Mouse (Mus musculus): ENCODE data around the gene Arhgap18. TPM values are rescaled to one million over a fixed set of nuclear protein-coding genes. Genes with fewer than 3 reads are reported as not detected.

Arhgap18 gene
- total RNA-seq (2021) = 10 to 100 TPM; 38.5 to 40.9 TPM
- long read RNA-seq, experiment 1, transcript Arhgap18-201 (15 exons, 3,651 nt) = major isoform, 29 of 36 reads
- long read RNA-seq, experiment 1, partial matches to known transcripts = 3 of 36 reads
- long read RNA-seq, experiment 1, other reads (novel, unspliced or antisense) = 4 of 36 reads
- long read RNA-seq, experiment 2, transcript Arhgap18-201 (15 exons, 3,651 nt) = major isoform, 17 of 25 reads
- long read RNA-seq, experiment 2, partial matches to known transcripts = 1 of 25 reads
- long read RNA-seq, experiment 2, other reads (novel, unspliced or antisense) = 7 of 25 reads

DNA sequence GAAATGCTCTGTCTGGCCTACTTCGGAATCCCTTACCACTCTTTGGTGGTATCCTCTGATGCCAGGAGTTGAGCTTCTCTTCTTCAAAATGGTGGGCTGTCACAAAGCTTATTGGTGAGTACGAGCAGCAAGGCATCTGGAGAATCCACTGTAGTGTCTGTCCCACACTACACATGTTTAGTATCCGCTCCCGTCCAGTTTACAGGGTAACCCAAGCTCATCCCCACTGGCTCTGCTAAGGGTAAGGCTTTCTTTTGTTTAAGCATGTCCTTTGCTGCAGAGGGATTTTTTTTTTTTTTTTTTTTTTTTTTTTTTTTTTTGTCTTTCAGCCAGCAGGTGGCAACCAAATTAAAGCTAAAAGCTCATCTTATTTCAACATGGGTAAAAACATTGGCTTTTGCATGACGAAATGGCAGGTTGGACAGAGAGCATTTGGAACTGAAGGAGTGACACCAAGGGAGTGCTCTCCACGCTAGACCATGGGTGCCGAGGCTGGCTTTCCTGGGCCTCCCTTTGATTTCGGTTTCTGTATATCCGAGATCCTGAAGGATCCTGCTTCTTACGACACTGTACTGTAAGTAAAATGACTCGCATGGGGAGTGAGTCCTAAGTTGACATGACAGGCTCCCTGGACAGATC lies at the start of gene Arhgap18:
Gene Arhgap18 (plus strand): TSS at position 493 of the 639 bp plus-strand sequence.
- DNase-seq (ENCODE audit: low spot score in 2 of 2) = no peak

GRCm38 (mm10) chr10:26710458-26711011 lies 42.7 kb upstream of the Arhgap18 start:
- DNase-seq (ENCODE audit: low spot score in 2 of 2) = no peak

DNA sequence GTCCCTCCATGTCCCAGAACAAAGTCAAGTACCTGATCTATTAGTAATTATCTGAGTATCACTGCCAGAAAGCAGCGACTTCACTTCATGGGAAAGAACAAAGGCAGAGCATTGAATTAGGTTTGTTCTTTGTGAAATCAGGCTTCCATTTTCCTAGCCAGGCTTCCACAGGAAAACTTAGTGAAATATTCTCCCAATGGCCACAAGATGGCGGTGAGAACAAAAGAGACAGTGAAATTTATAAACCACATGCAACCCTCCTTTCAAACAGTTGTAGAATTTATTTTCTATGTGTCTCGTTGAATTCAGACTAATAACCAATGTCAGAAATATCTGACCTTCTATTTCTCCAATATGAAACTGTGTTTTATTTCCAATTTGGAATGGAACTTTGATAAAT lies 42.2 kb upstream of the Arhgap18 start:
- peak in 1 of 2 experiments; percentile 15 for DNase-seq (ENCODE audit: low spot score in 2 of 2)

DNA sequence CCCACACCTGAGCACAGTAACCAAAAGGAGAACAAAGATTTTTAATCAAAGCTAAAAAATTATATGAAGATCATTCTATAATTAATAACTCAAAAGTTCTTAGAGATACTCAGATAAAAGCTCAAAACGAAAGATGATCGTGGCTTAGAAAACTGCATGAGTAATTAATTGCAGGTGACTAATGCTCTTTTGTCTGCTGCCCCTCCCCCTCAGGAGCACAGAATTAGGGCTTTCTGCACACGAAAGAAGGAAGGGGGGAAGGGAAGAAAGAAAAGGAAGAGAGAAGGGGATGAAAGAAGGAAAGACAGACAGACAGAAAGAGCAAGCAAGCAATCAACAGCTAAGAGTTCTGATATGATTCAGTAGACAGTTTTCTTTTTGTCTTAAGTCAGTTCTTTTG lies 39.2 kb upstream of the Arhgap18 start:
- DNase-seq (ENCODE audit: low spot score in 2 of 2) = no peak

GRCm38 (mm10) chr10:26724704-26725103 lies 28.5 kb upstream of the Arhgap18 start:
- no peak for DNase-seq (ENCODE audit: low spot score in 2 of 2)

DNA sequence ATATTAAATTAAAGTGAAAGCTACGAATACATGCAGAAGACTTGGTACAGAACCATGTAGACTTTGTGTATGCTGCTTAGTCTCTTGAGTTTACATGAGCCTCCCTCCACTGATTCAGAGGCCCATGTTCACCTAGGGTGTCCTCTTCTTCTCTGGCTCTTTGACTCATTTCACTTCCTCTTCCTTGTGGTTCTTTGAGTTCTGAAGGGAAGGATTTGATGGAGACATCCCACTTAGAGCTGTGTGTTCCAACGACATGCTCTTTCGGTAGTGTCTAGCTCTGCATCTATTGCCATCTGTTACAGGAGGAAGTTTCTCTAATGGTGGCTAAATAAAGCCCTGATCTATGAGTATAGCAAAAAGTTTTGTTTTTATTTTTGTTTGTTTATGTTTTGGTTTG lies 28.0 kb upstream of the Arhgap18 start:
- no peak for DNase-seq (ENCODE audit: low spot score in 2 of 2)

- no peak for DNase-seq (ENCODE audit: low spot score in 2 of 2)
Measured at GRCm38 (mm10) chr10:26750827-26751226, 2.4 kb upstream of the Arhgap18 start.

DNA sequence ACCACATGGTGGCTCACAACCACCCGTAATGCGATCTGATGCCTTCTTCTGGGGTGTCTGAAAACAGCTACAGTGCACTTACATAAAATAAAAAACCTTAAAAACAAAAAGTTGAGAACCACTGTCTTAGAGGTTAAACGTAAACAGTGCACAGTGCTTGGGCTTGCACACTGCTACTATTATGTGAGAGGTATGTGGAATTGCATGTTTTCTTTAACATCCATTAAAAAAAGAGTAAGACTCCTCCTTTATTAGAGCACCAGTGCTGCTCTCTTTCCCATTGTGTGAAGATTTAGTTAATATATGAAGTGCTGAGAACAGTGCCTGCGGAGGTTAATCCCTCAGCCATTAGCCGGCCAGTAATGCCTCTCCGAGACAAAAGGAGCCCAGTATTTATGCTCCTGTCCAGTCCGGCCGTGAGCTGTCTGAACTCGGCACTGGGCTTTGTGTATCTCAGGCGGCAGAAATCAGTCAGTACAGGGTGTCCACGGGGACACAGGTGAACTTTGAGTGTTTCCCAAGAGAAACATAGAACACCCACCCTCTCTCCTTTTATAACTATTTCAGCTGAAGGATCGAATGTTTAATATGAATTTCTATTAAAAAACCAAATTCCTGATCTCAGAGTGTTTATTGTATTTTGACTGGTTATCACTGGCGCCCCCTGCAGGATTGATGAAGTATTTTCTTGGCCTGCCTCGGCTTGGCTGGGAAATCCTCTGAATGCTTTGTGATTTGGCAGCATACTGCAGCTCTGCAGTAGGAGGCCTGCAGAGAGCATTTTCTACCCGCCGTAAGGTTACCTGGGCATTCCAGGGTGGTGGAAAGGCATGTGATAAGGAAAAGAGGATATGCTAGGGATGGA lies 925 bp upstream of the Arhgap18 start:
- DNase-seq (ENCODE audit: low spot score in 2 of 2) = peak in 1 of 2 experiments; percentile 42

DNA sequence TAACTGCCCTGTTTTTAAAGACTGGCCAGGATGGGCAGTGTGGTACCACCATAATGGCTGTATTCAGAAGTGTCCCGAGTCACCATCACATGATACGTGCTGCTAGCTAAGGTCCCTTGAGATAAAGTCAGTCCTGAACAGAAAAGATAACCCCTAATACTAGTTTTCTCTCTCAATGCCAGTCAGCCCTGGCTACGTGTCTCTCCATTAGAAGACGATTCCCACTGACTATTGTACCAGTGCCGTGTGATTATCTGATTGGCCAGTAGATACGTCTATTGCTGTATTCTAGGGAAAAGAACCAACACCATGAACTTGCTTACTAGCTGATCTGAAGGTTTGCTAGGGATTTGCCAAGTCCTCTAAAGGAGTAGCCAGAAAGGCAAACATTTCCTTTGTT lies 785 bp downstream of the Arhgap18 start:
- no peak for DNase-seq (ENCODE audit: low spot score in 2 of 2)

GRCm38 (mm10) chr10:26757231-26757630 lies 4.0 kb downstream of the Arhgap18 start:
- no peak for DNase-seq (ENCODE audit: low spot score in 2 of 2)

- no peak for DNase-seq (ENCODE audit: low spot score in 2 of 2)
Measured at GRCm38 (mm10) chr10:26759469-26759868, 6.2 kb downstream of the Arhgap18 start.

- no peak for DNase-seq (ENCODE audit: low spot score in 2 of 2)
Measured at GRCm38 (mm10) chr10:26761103-26761502, 7.9 kb downstream of the Arhgap18 start.

DNA sequence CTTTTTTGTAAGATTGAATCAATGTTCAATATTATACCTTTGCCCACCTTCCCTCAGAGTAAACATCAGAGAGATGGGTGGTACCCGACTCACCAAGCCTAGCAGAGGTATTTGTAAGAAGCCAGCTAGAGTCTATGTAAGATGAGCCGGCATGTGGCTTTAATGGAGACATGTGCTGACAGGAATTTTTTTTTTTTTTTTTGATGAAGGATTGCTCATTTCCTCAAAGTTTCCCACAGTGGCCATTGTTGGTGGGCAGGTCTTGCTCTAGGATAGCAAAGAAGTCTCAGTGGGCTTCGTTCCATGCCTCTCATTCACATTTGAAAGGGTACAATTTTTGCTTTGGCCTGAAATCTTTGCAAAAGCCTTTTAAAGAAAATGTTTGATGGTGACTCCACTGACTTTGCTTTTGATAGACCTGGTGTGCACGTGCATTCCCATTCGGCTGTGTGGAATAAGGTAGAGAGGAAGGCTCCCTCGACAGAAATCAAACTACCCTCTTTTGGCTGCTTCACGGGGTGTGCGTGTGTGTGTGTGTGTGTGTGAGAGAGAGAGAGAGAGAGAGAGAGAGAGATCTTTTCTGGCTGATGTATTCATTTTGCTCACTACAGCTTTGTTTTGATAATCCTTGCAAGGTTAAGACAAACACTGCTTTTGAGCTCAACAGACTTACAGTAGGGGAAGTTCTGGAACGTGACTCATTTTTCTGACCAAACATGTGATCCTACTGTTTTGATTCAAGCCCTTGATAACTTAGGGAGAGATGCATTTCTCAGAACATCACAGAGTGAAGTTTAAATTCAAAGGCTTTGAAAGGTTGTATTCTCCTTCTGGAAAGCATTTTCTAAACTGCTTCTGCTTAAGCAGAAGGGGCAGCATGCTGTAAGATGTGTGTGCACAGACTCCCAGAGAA lies 9.0 kb downstream of the Arhgap18 start:
- no peak for DNase-seq (ENCODE audit: low spot score in 2 of 2)

DNA sequence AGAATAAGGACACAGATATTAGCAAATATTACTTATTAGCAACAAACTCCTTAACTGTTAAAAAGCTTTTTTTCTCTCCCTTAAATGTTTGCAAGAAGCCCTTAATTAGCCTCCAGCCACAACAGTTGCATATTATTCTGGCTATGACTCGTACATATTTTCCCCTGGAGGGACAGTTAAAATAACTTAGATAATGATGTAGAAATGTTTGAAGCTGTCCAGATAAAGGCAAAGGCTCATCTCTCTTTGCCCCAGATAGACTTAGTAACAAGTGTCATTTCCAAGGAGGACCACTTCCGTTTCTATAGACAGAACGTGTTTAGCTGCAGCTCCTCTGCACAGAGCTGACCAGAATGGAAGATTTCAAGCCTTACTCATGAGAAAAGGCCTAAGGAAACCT lies 14.0 kb downstream of the Arhgap18 start:
- no peak for DNase-seq (ENCODE audit: low spot score in 2 of 2)

- no peak for DNase-seq (ENCODE audit: low spot score in 2 of 2)
Measured at GRCm38 (mm10) chr10:26768943-26769342, 15.7 kb downstream of the Arhgap18 start.

GRCm38 (mm10) chr10:26770035-26770434 lies 16.8 kb downstream of the Arhgap18 start:
- DNase-seq (ENCODE audit: low spot score in 2 of 2) = no peak

DNA sequence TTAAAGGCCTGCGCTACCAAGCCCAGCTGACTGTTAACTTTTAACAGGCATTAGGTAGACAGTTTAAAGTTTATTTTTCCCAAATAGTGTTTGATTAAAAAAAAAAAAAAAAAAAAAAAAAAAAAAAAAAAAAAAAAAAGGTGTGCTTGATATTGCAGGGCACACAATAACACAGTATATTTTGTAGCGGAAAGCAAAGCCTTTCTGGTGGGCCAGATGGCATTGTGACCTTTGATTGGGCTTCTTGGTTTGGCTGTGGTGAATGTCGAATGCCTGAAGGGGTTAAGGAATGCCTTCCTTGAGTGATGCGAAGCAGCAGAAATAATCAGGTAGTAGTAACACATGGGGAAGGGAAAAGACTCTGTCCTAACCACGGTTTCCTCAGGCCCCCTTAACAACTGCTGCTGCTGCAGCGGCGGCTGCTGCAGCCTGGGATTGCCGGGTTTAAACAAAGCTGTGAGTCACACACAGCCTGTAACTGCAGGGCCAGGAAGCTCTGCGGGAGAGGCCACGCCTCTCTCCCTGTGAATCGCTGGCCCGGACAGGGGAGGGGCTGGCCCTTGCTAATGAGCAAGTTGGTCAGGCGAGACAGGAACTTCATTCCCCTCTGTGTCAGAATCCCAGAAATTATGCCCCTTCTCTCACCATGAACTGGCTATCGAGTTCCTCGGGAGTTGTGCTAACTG lies 18.9 kb downstream of the Arhgap18 start:
- DNase-seq (ENCODE audit: low spot score in 2 of 2) = peak; percentile 46 to 79

DNA sequence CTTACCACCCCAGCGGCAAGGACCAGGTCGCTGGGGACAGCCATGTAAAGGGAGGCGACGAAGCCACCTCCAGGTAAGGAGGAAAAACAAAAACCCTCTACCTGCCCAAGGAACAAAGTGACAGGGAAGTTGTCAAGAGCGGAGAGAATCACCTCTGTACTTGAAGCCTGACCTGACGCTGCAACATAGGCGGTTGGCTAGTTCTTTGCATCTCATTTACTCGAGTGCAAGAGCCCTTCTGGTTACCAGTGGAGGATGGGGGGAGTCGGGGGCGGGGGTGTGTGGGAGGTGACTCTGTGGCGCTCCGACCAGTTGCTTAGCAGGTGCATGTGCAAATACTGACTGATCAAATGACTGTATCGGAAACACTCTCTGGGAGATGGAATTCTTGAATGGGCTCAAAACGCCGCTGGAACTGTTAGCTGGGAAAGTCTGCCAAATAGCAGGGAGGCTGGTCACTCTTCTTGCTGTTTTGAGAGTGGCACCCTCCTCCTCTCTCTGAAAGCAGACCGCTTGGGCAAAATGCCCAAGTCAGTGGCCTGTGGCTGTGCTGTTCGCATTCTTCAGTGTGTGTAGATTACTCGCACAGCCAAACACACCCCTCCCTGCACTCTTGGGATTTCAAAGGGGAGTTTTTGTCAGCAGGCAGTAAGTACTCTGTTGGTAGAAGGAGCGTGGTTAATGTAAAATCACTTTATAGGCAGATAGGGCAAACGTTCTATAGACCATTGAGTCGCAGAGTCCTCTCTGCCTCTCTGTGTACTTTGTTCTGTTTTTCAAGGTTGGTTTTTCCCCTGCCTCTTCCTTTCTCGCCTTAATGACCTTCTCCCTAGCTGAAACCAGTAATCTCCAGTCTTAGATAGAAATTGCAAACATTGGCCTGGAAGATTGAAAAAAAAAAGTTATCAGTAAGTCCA lies 19.7 kb downstream of the Arhgap18 start:
- peak; percentile 53 to 72 for DNase-seq (ENCODE audit: low spot score in 2 of 2)

DNA sequence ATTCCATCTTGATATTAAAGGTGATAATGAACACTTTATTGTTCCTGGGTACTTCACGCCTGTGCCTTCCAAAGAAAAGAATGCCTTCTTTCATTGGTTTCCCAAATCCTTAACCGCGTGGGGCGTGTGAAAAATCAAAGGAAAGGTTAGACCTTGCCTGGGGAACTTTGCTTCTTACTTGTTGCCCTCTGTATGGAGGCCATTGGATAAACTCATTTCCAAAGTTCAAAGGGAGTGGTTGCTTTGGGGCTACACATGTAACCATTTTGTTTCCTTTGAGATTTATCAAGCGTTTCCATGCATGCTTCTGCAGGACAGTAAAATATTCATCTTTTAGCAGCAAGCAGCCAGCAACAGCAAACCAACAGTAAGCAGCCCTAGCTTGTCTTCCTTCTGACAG lies 20.3 kb downstream of the Arhgap18 start:
- DNase-seq (ENCODE audit: low spot score in 2 of 2) = no peak
